Mouse (Mus musculus) lung, embryonic 15.5 days (tissue): ENCODE data around the gene Zfp235. TPM values are rescaled to one million over a fixed set of nuclear protein-coding genes. Genes with fewer than 3 reads are reported as not detected.

Source experiments
- ATAC-seq: fragments of 200-750 bp; cut with Nextera tagmentation; 2 replicates; pipeline ENCODE4 v1.8.0; 2017; ENCODE audit warnings: moderate number of reproducible peaks, borderline replicate concordance; ENCODE audit not compliant: low FRiP score, low TSS enrichment; ENCODE audit errors: extremely low read depth
- H3K27ac ChIP-seq: fragments of 300-500 bp; sonication (generic); 2 replicates; pipeline ENCODE4 v1.5.1; 2015; ENCODE audit warnings: moderate library complexity, mild to moderate bottlenecking, inconsistent platforms
- H3K27me3 ChIP-seq: fragments of 300-500 bp; sonication (generic); 2 replicates; pipeline ENCODE4 v1.6.1; 2015; ENCODE audit warnings: inconsistent platforms
- H3K36me3 ChIP-seq: fragments of 300-500 bp; sonication (generic); 2 replicates; pipeline ENCODE4 v1.6.1; 2015; ENCODE audit warnings: inconsistent platforms
- H3K4me1 ChIP-seq: fragments of 300-500 bp; sonication (generic); 2 replicates; pipeline ENCODE4 v1.6.1; 2015; ENCODE audit warnings: inconsistent platforms
- H3K4me2 ChIP-seq: fragments of 300-500 bp; sonication (generic); 2 replicates; pipeline ENCODE4 v1.6.1; 2015; ENCODE audit warnings: inconsistent platforms, mild to moderate bottlenecking, moderate library complexity
- H3K4me3 ChIP-seq: fragments of 300-500 bp; sonication (generic); 2 replicates; pipeline ENCODE4 v1.5.1; 2015; ENCODE audit warnings: mild to moderate bottlenecking, inconsistent platforms
- H3K9ac ChIP-seq: fragments of 300-500 bp; sonication (generic); 2 replicates; pipeline ENCODE4 v1.6.1; 2015; ENCODE audit warnings: inconsistent platforms
- H3K9me3 ChIP-seq: fragments of 300-500 bp; sonication (generic); 2 replicates; pipeline ENCODE4 v1.6.1; 2016; ENCODE audit warnings: inconsistent platforms
- WGBS: fragments of 180-500 bp; shearing (Covaris S2); methylation state at CpG from one replicate; pipeline ENCODE4 v1.1.7; 2015; 5-methylcytosine and 5-hydroxymethylcytosine counted together
- polyA plus RNA-seq: library from polyadenylated mRNA; unstranded; fragments of >200 nt; fragmentation: Nextera tagmentation; extraction: Ambion mirVana; gene quantifications from 2 replicates; pipeline ENCODE4 v1.2.1, GENCODE M21; 2015

The Zfp235 gene
- polyA plus RNA-seq = 16.6 and 18.5 TPM in 2 replicates

DNA sequence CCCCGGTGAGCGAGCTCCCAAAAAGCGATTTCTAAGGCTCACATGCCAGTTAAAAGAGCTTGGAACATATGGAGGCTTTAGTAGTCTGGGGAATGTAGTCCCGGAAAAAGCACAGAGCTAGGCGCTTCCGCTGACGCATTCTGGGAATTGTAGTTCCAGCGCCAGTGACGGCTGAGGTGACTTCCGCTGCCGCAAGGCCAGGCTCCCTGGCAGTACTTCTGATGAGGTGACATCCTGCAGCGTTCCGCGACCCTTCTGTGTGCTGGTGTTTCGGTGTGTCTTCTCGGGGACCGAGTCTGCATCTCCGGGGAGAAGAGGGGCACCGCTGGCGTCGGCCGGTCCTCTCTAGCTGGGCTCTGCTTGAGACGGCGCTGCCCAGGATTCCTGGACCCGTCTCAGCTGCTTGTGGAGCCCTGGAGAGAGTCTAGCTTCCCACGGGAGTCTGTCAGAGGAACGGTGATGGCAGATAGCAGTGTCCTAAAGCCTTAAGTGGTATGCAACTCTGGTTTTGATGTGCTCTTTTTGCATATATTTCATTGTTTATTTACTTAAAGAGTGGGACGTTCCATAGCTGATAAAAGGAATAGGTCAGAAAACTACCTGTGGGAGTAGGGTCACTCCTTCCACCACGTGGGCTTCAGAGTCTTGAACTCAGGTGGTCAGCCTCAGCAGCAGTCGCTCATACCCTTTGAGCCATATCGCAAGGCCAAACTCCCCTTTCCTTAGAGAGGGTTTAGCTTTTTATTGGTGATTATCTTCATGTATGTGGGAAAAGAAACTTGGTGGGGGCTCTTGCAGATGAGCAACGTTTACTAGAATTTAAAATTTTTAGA, at the start of gene Zfp235:
Zfp235 (plus strand) TSS at position 174 of the 833 bp plus-strand sequence.
- H3K4me3 ChIP-seq = peak within 1 kb of the TSS; percentile 73
- H3K27ac ChIP-seq = no peak within 1 kb of the TSS; the same call in 1 of the 2 replicates
- peak within 1 kb of the TSS; percentile 65 for H3K9ac ChIP-seq
- 2% methylated on average over 32 of the region's 32 CpGs for WGBS
- no peaks in the 10 kb centered on the region for H3K27me3 ChIP-seq
- no peaks in the 10 kb centered on the region for H3K9me3 ChIP-seq
- peaks cover 28% of the 10 kb centered on the region for H3K36me3 ChIP-seq
- peak; percentile 94; the same call in 1 of the 2 replicates for ATAC-seq
- H3K4me1 ChIP-seq = peaks cover 13% of the 10 kb centered on the region
- H3K4me2 ChIP-seq = peak within 1 kb of the TSS; percentile 71

DNA sequence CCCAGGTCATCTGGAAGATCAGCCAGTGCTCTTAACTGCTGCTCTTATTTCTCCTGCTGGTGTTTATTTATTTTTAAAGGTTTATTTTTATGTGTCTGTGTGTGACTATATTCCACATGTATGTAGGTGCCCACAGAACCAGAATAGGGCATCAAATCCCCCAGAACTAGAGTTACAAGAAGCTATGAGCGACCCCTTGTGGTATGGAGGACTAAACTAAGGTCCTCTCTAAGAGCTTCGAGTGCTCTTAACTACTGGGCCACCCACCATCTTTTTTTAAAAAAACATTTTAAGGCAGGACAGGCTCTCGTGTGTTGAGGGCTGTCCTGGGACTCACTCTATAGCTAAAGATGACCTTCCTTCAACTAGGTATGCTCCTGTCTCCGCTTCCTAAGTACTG, 47.1 kb upstream of the Zfp235 start:
- no peak for ATAC-seq
- Histone ChIP-seq H3K4me1 (peaks cover 13% of the 10 kb centered on the region), H3K9ac (no peak overlapping the region), H3K27me3 (no peaks in the 10 kb centered on the region), H3K4me2 (no peak overlapping the region), H3K36me3 (peaks cover 31% of the 10 kb centered on the region), H3K27ac (no peak overlapping the region), H3K4me3 (no peak overlapping the region), H3K9me3 (peaks cover 4% of the 10 kb centered on the region; the same call in 1 of the 2 replicates)
- 92% methylated on average over 4 of the region's 4 CpGs for WGBS

DNA sequence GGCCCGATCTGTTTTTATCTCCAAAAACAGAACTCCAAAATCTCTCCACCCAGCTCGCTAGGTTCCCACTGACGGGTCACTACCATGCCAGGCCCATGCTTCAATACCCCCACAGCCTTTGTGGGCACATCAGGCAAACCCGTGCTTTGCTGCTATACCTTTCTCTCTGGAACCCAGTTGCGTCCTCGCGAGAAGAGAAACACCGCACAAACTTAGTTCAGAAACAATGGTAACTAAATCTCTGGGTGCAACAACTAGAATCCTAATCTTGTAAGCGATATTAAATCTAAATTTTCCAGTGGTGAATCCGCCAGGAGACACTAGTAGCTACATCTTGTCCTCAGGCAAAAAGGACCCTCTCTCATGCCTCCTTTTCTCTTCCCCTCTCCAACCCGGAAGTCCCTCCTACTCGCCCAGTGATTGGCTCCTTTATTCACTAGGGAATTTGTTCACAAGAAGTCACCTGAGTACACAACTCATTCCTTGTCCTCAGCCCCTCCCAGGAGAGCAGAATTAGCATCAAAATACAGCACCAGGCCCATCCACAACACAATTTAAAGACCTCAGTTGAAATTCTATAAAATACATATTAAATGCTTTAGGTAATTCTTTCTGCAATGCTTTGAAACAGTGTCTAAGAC, 46.4 kb upstream of the Zfp235 start:
- peaks cover 4% of the 10 kb centered on the region for H3K9me3 ChIP-seq
- H3K4me1 ChIP-seq = peaks cover 11% of the 10 kb centered on the region
- H3K27ac ChIP-seq = no peak overlapping the region
- no peak overlapping the region for H3K4me3 ChIP-seq
- peaks cover 34% of the 10 kb centered on the region for H3K36me3 ChIP-seq
- H3K9ac ChIP-seq = no peak overlapping the region
- 95% methylated on average over 12 of the region's 12 CpGs for WGBS
- no peak overlapping the region for H3K4me2 ChIP-seq
- ATAC-seq = no peak
- no peaks in the 10 kb centered on the region for H3K27me3 ChIP-seq

DNA sequence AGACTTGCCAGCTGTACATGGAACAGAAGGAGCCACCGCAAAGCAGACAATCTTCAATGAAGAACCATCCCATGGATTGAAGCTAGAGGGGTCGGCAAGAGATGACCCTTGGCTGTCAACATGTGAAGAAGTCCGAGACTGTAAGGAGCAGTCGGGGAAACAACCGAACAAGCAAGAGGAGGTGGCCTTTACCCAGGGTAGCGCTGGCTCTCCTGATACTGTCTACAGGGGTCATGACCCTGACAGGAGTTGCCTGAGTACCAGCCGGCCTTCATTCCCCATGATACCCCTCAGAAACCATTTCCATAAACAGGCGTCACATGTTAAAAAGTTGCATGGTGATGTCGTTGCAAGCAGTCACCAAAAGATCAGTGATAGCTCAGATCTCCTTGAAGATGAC, 29.6 kb upstream of the Zfp235 start:
- no peaks in the 10 kb centered on the region for H3K27me3 ChIP-seq
- no peaks in the 10 kb centered on the region for H3K4me1 ChIP-seq
- H3K27ac ChIP-seq = no peak overlapping the region
- H3K4me2 ChIP-seq = no peak overlapping the region
- H3K9ac ChIP-seq = no peak overlapping the region
- 91% methylated on average over 9 of the region's 9 CpGs for WGBS
- peaks cover 100% of the 10 kb centered on the region for H3K36me3 ChIP-seq
- ATAC-seq = peak; percentile 36; the same call in 1 of the 2 replicates
- H3K4me3 ChIP-seq = no peak overlapping the region
- peaks cover 64% of the 10 kb centered on the region for H3K9me3 ChIP-seq

DNA sequence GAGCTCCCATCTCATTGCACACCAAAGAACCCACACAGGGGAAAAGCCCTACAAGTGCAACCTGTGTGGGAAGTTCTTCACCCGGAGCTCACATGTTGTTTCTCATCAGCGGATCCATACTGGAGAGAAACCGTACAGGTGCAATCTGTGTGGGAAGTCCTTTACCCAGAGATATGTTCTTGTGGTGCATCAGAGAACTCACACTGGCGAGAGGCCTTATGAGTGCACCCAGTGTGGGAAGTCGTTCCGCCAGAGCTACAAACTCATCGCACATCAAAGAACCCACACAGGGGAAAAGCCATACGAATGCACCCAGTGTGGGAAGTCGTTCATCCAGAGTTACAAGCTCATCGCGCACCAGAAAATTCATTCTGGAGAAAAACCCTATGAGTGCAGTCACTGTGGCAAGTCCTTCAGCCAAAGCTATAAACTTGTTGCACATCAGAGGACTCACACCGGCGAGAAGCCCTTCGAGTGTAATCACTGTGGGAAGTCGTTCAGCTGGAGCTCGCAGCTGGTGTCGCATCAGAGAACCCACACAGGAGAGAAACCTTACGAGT, 28.7 kb upstream of the Zfp235 start:
- WGBS = 95% methylated on average over 18 of the region's 18 CpGs
- ATAC-seq = no peak
- H3K4me2 ChIP-seq = no peak overlapping the region
- H3K4me1 ChIP-seq = no peaks in the 10 kb centered on the region
- no peak overlapping the region for H3K4me3 ChIP-seq
- no peaks in the 10 kb centered on the region for H3K27me3 ChIP-seq
- H3K9me3 ChIP-seq = peaks cover 69% of the 10 kb centered on the region
- no peak overlapping the region for H3K9ac ChIP-seq
- H3K27ac ChIP-seq = no peak overlapping the region
- peaks cover 93% of the 10 kb centered on the region for H3K36me3 ChIP-seq

DNA sequence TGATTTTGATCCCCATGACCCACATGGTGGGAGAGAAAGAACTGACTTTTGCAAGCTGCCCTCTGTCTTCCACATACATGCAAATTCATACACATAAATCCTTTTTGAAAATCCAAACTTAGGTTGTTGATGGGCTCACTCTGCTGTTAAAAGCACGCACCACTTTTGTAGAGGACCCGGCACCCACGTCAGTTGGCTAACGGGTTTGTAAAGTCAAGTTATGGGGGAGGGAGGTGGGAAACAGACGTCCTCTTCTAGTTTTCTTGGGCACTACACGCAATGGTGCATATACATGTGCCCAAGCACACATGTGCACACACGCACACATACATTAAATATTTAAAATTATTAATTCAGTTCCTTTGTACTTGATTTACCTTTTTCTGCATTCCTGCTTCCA, 23.1 kb upstream of the Zfp235 start:
- Histone ChIP-seq H3K4me2 (no peak overlapping the region), H3K4me3 (no peak overlapping the region), H3K27me3 (no peaks in the 10 kb centered on the region), H3K27ac (no peak overlapping the region), H3K9me3 (peaks cover 27% of the 10 kb centered on the region), H3K36me3 (peaks cover 37% of the 10 kb centered on the region), H3K9ac (no peak overlapping the region), H3K4me1 (no peaks in the 10 kb centered on the region)
- WGBS = 92% methylated on average over 7 of the region's 7 CpGs
- ATAC-seq = no peak

DNA sequence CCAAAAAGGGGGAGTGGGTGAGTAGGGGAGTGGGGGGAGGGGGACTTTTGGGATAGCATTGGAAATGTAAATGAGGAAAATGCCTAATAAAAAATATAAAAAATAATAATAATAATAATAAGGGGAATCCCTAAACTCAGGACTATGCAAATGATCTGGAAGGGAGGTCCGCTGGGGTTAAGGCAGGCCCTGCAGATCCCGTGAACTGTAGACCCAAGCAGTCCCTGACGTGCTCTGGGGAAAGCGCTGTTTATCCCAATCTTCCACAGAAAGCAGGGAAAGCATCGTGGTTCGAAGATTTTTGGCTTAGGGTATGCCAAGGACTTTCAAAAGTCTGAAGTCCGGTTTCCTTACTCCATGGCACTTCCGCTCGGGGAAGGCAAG, 22.2 kb upstream of the Zfp235 start:
- WGBS = 6% methylated on average over 9 of the region's 9 CpGs

DNA sequence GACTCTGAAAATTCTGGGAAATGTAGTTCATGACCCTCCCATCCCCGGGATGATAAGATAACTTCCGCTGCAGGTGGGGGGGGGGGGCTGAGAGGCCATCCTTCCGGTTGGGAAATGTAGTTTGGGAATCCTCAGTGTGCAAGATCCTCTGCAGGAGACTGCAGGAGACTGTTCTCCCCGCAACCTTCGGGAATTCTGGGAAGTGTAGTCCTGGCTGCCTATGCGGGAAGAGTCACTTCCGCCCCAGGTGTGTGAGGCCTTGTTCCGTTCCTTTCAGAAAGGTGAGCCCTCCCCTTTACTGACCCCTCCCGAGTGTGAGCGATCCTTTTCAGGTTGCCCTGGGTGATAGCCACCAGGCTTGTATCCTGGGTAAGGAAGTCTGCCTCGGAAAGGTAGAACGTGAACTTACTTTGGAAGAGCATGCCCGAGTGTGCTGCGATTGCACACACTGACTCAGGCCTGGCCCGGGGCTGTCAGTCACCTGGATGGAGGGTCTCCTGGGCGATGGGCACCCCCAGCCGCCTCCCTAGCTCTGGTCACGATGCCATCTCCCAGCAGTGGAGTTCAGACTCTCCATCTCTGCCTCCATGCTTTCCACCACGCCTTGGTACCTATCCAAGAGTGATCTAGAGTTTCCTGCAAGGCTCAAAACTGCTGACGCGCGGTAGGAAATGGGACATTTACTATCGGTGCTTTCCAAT, 21.7 kb upstream of the Zfp235 start, which contains the start of gene Zfp112:
Zfp112 (plus strand) TSS at position 159 of the 701 bp plus-strand sequence.
- Histone ChIP-seq H3K4me3 (peak within 1 kb of the TSS; percentile 61), H3K36me3 (peaks cover 22% of the 10 kb centered on the region), H3K9me3 (peaks cover 14% of the 10 kb centered on the region; the same call in 1 of the 2 replicates), H3K4me2 (peak within 1 kb of the TSS; percentile 78), H3K27me3 (no peaks in the 10 kb centered on the region), H3K27ac (peak within 1 kb of the TSS; percentile 82), H3K9ac (peak within 1 kb of the TSS; percentile 65), H3K4me1 (no peaks in the 10 kb centered on the region)
- 1% methylated on average over 23 of the region's 23 CpGs for WGBS
- ATAC-seq = peak; percentile 94

More for the DNA sequence above, 22.2 kb upstream of the Zfp235 start:
- peaks cover 28% of the 10 kb centered on the region for H3K36me3 ChIP-seq
- H3K27me3 ChIP-seq = no peaks in the 10 kb centered on the region
- peak overlapping the region; percentile 41; the same call in 1 of the 2 replicates for H3K9ac ChIP-seq
- H3K9me3 ChIP-seq = peaks cover 18% of the 10 kb centered on the region
- peak; percentile 58 for ATAC-seq
- peak overlapping the region; percentile 82 for H3K27ac ChIP-seq
- H3K4me1 ChIP-seq = no peaks in the 10 kb centered on the region
- peak overlapping the region; percentile 61 for H3K4me3 ChIP-seq
- H3K4me2 ChIP-seq = peak overlapping the region; percentile 78

DNA sequence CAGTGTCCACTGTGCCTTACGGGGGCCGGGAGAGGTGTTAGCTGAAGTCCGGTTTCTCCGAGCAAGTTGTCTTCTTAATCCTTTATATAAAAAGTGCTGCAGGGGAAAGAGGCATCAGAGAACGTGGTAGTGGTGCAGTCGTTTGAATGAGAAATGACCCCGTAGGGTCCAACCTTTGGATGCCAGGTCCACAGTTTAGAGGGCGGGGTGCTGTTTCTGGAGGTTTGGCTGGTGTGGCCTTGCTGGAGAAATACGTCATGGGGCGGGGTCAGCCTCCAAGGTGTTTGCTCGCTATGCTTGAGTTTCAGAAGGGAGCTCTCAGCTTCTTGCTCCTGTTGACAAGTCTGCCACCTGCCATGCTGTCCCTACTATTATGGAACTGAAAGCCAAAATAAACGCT, 21.0 kb upstream of the Zfp235 start:
- Histone ChIP-seq H3K4me3 (peak overlapping the region; percentile 61), H3K27ac (peak overlapping the region; percentile 82), H3K4me1 (no peaks in the 10 kb centered on the region), H3K9ac (peak overlapping the region; percentile 65), H3K36me3 (peaks cover 15% of the 10 kb centered on the region), H3K27me3 (no peaks in the 10 kb centered on the region), H3K4me2 (peak overlapping the region; percentile 78), H3K9me3 (peaks cover 9% of the 10 kb centered on the region; the same call in 1 of the 2 replicates)
- 15% methylated on average over 12 of the region's 12 CpGs for WGBS
- peak; percentile 31; the same call in 1 of the 2 replicates for ATAC-seq

DNA sequence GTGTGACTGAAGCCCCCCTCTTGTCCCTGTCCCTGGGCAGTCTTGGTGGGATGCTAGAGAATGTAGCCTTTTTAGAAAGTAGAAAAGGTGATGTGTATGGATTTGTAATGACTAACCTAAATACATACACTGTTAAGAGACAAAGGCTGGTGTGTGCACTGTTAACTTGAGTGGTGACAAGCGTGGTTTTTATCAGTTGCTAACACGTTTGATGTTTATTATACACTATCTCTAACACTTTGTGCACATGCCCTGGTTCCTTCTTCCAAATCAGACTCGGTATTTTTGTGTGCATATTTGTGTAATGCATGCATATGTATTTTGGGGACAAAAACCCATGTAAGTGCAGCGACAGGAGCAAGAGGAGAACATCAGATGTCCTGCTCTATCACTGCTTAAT, 17.3 kb upstream of the Zfp235 start:
- H3K4me2 ChIP-seq = no peak overlapping the region
- no peak overlapping the region for H3K4me3 ChIP-seq
- H3K27me3 ChIP-seq = no peaks in the 10 kb centered on the region
- no peak for ATAC-seq
- H3K9ac ChIP-seq = no peak overlapping the region
- WGBS = 58% methylated on average over 4 of the region's 4 CpGs
- H3K4me1 ChIP-seq = no peaks in the 10 kb centered on the region
- no peaks in the 10 kb centered on the region for H3K9me3 ChIP-seq
- H3K36me3 ChIP-seq = no peaks in the 10 kb centered on the region
- H3K27ac ChIP-seq = no peak overlapping the region

DNA sequence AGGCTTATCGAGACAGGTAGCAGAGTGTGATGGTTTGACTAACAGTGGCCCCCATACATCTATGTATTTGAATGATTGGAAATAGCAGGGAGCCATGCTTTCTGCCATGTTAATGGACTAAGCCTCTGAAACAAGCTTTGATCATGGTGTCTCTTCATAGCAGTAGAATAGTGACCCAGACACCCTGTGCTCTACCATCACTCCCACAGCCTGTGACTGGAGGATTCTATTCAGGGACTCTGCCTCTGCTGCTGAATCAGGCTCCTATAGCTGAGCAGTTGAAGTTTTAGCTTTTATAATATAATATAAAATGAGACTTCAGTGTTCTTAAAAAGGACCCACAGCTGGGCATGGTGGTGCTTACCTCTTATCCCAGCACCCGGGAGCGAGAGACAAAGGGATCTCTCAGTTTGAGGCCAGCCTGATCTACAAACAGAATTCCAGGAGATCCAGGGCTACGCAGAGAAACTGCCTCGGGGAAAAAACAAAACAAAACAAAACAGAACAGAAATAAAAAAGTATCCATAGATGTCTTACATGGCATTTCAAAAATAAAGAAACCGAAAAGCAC, 459 bp upstream of the Zfp235 start:
- Histone ChIP-seq H3K9me3 (no peaks in the 10 kb centered on the region), H3K36me3 (peaks cover 22% of the 10 kb centered on the region), H3K9ac (peak overlapping the region; percentile 65), H3K4me1 (peaks cover 13% of the 10 kb centered on the region), H3K4me3 (peak overlapping the region; percentile 73), H3K27me3 (no peaks in the 10 kb centered on the region), H3K27ac (no peak overlapping the region; the same call in 1 of the 2 replicates), H3K4me2 (peak overlapping the region; percentile 71)
- ATAC-seq = peak; percentile 50; the same call in 1 of the 2 replicates
- 17% methylated on average over 6 of the region's 6 CpGs for WGBS
